Mouse (Mus musculus) limb, embryonic 15.5 days (tissue): Measurements from ENCODE around the gene Per1. TPM values are rescaled to one million over a fixed set of nuclear protein-coding genes. Genes with fewer than 3 reads are reported as not detected.

Experiments
- ATAC-seq: fragments of 200-750 bp; cut with Nextera tagmentation; 2 replicates; pipeline ENCODE4 v1.8.0; 2017; ENCODE audit warnings: low read depth, moderate TSS enrichment; ENCODE audit not compliant: insufficient number of reproducible peaks, low FRiP score, low TSS enrichment
- H3K27ac ChIP-seq: fragments of 300-500 bp; sonication (generic); 2 replicates; pipeline ENCODE4 v1.5.1; 2015; ENCODE audit warnings: moderate library complexity, mild to moderate bottlenecking, inconsistent platforms
- H3K27me3 ChIP-seq: fragments of 300-500 bp; sonication (generic); 2 replicates; pipeline ENCODE4 v1.6.1; 2015; ENCODE audit warnings: inconsistent platforms
- H3K36me3 ChIP-seq: fragments of 300-500 bp; sonication (generic); 2 replicates; pipeline ENCODE4 v1.6.1; 2015; ENCODE audit warnings: inconsistent platforms
- H3K4me1 ChIP-seq: fragments of 300-500 bp; sonication (generic); 2 replicates; pipeline ENCODE4 v1.6.1; 2015; ENCODE audit warnings: inconsistent platforms
- H3K4me2 ChIP-seq: fragments of 300-500 bp; sonication (generic); 2 replicates; pipeline ENCODE4 v1.6.1; 2015; ENCODE audit warnings: mild to moderate bottlenecking, inconsistent platforms
- H3K4me3 ChIP-seq: fragments of 300-500 bp; sonication (generic); 2 replicates; pipeline ENCODE4 v1.5.1; 2015; ENCODE audit warnings: mild to moderate bottlenecking, inconsistent platforms
- H3K9ac ChIP-seq: fragments of 300-500 bp; sonication (generic); 2 replicates; pipeline ENCODE4 v1.6.1; 2015; ENCODE audit warnings: inconsistent platforms
- H3K9me3 ChIP-seq: fragments of 300-500 bp; sonication (generic); 2 replicates; pipeline ENCODE4 v1.6.1; 2016; ENCODE audit warnings: inconsistent platforms
- WGBS: fragments of 180-500 bp; shearing (Covaris S2); methylation state at CpG from one replicate; pipeline ENCODE4 v1.1.7; 2015; 5-methylcytosine and 5-hydroxymethylcytosine counted together
- polyA plus RNA-seq: library from polyadenylated mRNA; unstranded; fragments of >200 nt; fragmentation: Nextera tagmentation; extraction: Ambion mirVana; gene quantifications from 2 replicates; pipeline ENCODE4 v1.2.1, GENCODE M21; 2015

Gene Per1
- polyA plus RNA-seq, 1 experiment from 2014 or later = 24.3 TPM

DNA sequence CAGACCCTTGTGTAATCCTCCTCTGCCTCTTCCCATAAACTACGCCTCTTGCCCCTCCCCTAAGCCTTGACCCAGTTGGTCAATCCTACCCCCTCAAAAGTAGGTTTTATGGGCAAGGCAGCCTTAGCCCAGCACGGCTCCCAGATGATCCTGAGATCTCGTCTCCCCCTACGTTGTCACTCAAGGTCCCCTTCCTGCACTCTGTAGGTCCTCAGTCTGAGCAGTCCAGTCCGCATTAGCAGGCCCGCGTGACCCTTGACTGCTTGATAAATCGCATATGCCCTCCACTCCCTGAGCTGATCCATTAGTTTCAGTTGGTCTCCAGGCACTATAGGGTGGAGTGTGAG is 39.6 kb downstream of the Per1 start:
- no peaks in the 10 kb centered on the region for H3K36me3 ChIP-seq
- peaks cover 12% of the 10 kb centered on the region for H3K4me1 ChIP-seq
- H3K27me3 ChIP-seq = no peaks in the 10 kb centered on the region
- WGBS = 26% methylated on average over 8 of the region's 8 CpGs
- no peaks in the 10 kb centered on the region for H3K9me3 ChIP-seq
- peak overlapping the region; percentile 73 for H3K4me2 ChIP-seq
- H3K27ac ChIP-seq = no peak overlapping the region
- no peak overlapping the region for H3K9ac ChIP-seq
- H3K4me3 ChIP-seq = peak overlapping the region; percentile 50
- peak; percentile 49 for ATAC-seq

DNA sequence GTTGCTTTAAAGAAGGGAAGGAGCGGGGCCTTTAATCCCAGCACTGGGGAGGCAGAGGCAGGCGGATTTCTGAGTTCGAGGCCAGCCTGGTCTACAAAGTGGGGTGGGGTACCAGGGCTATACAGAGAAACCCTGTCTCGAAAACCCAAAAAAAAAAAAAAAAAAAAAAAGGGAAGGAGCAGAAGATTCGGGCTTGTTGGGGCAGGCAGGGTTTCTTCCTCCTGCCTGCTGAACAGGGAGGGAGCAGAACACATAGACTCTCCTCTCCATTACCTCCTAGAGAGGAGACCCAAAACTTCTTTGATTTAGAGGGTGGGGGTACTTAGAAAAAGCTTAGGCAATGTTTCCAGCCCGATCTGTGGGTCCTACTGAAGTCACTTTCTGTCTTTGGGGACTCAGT is 40.3 kb downstream of the Per1 start:
- Histone ChIP-seq H3K36me3 (no peaks in the 10 kb centered on the region), H3K9me3 (no peaks in the 10 kb centered on the region), H3K9ac (no peak overlapping the region), H3K27ac (no peak overlapping the region), H3K4me1 (peaks cover 12% of the 10 kb centered on the region), H3K4me2 (no peak overlapping the region), H3K4me3 (no peak overlapping the region), H3K27me3 (no peaks in the 10 kb centered on the region)
- 82% methylated on average over 6 of the region's 6 CpGs for WGBS
- ATAC-seq = no peak

DNA sequence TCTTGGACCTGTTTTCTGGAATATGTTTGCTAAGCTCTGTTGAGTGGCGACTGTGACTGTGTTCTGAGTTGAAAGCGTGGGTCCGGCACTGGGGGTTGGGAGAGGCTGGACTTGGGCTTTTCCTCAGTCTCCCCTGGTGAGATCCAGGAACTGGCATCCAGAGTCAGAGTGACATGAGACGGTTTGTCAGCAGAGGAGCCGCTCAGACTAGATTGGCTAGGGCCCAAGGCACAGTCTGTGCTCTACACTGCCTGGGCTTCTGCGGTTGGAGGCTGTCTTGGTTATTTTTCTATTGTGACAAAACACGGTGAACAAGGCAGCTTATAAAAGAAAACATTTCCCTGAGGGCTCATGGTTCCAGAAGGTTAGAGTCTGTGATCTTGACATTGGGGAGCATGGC is 52.5 kb downstream of the Per1 start:
- H3K27me3 ChIP-seq = no peaks in the 10 kb centered on the region
- ATAC-seq = no peak
- no peak overlapping the region for H3K4me2 ChIP-seq
- H3K4me1 ChIP-seq = peaks cover 7% of the 10 kb centered on the region; the same call in 1 of the 2 replicates
- no peaks in the 10 kb centered on the region for H3K9me3 ChIP-seq
- H3K27ac ChIP-seq = no peak overlapping the region
- no peak overlapping the region for H3K9ac ChIP-seq
- no peaks in the 10 kb centered on the region for H3K36me3 ChIP-seq
- WGBS = 65% methylated on average over 7 of the region's 7 CpGs
- no peak overlapping the region for H3K4me3 ChIP-seq

DNA sequence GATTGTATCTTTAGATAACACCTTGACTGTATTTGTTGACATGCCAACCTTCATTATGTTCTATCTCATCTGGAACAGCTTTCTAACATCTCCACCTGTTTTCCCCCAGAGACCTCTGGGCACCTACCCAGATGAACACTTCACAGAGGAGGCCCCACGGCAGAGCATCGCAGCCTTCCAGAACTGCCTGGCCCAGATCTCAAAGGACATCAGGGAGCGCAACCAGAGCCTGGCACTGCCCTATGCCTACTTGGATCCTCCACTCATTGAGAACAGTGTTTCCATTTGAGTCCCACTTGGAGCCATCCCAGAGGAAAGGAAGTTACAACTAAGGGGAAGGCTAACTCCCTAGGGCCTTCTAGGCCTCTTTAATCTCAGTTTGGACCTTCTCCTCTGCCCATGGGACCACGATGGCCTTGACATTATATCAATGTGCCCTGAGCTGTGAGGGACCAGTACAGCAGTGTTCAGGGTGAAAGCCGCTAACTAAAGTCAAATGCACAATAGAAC is 53.5 kb downstream of the Per1 start:
- no peak overlapping the region for H3K9ac ChIP-seq
- no peaks in the 10 kb centered on the region for H3K9me3 ChIP-seq
- 84% methylated on average over 5 of the region's 5 CpGs for WGBS
- no peaks in the 10 kb centered on the region for H3K27me3 ChIP-seq
- H3K4me3 ChIP-seq = no peak overlapping the region
- H3K4me1 ChIP-seq = peaks cover 7% of the 10 kb centered on the region; the same call in 1 of the 2 replicates
- H3K27ac ChIP-seq = no peak overlapping the region
- no peaks in the 10 kb centered on the region for H3K36me3 ChIP-seq
- ATAC-seq = no peak
- no peak overlapping the region for H3K4me2 ChIP-seq

DNA sequence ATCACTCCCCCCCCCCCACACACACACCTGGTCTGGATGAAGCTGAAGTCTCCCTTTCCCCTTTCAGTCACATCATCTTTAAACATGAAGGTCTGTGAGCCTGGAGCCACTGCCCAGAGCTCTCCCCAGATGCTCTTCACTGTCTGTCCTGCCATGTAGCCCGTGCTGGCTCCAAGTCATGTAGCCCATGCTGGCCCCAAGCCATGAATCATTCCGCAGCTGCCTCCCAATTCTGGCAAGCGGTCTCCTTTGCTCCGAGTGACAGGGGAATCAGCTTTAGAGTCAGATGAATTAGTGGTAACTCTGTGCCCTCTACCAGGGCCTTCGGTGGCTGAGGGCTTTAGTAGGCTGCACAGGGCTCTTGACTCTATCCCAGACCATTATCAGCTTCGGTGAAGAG is 54.7 kb downstream of the Per1 start:
- Histone ChIP-seq H3K4me1 (peaks cover 7% of the 10 kb centered on the region; the same call in 1 of the 2 replicates), H3K9ac (no peak overlapping the region), H3K9me3 (no peaks in the 10 kb centered on the region), H3K4me3 (no peak overlapping the region), H3K4me2 (no peak overlapping the region), H3K27ac (no peak overlapping the region), H3K27me3 (no peaks in the 10 kb centered on the region), H3K36me3 (no peaks in the 10 kb centered on the region)
- 69% methylated on average over 6 of the region's 6 CpGs for WGBS
- ATAC-seq = no peak

DNA sequence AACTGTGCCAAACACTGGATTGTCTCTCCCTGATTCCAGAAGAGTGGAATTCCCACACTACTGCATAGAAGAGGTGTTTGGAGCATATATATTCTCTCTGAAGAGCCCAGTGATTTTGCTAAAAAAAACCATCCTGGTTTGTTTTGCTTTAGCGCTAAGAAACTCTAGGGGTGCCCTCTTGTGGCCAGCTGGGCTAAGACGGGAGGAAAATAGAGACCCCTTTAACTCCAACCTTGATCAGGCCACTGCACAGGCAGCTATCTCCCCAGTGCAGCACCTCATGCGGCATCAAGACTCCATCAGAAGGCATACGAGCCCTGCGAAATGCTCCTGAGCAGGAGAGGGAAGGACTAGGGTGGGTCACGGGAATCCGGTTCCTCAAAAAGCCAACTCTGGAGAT is 55.4 kb downstream of the Per1 start:
- Histone ChIP-seq H3K27ac (no peak overlapping the region), H3K9ac (no peak overlapping the region)

DNA sequence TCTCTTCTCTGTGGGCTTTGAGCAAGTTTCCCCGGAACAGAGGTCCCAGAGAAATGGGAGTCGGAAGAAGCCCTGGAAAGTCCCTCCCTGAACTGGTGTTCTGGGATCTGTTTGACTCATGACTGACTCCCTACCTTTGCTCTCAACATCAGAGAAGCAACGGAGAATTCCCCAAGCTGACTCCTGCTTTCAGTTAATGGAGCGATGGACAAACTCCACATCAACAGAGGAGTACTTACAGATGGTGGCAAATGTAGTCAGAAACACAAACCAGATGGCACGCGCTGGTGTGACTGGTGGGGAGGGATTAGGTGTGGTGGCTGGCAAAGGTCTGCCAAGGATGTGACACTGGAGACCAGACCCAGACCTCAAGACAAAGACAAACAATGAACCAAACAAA is 56.0 kb downstream of the Per1 start:
- peaks cover 4% of the 10 kb centered on the region; the same call in 1 of the 2 replicates for H3K27me3 ChIP-seq
- H3K4me2 ChIP-seq = peak overlapping the region; percentile 47
- H3K4me3 ChIP-seq = peak overlapping the region; percentile 27
- H3K27ac ChIP-seq = no peak overlapping the region
- H3K4me1 ChIP-seq = peaks cover 7% of the 10 kb centered on the region; the same call in 1 of the 2 replicates
- no peaks in the 10 kb centered on the region for H3K9me3 ChIP-seq
- no peaks in the 10 kb centered on the region for H3K36me3 ChIP-seq
- no peak for ATAC-seq
- no peak overlapping the region for H3K9ac ChIP-seq
- WGBS = 30% methylated on average over 6 of the region's 6 CpGs

More for the DNA sequence above, 55.4 kb downstream of the Per1 start:
- Histone ChIP-seq H3K4me1 (peaks cover 7% of the 10 kb centered on the region; the same call in 1 of the 2 replicates), H3K27me3 (peaks cover 2% of the 10 kb centered on the region; the same call in 1 of the 2 replicates), H3K4me2 (peak overlapping the region; percentile 47), H3K4me3 (peak overlapping the region; percentile 27), H3K9me3 (no peaks in the 10 kb centered on the region), H3K36me3 (no peaks in the 10 kb centered on the region)
- no peak for ATAC-seq
- 2% methylated on average over 7 of the region's 7 CpGs for WGBS

DNA sequence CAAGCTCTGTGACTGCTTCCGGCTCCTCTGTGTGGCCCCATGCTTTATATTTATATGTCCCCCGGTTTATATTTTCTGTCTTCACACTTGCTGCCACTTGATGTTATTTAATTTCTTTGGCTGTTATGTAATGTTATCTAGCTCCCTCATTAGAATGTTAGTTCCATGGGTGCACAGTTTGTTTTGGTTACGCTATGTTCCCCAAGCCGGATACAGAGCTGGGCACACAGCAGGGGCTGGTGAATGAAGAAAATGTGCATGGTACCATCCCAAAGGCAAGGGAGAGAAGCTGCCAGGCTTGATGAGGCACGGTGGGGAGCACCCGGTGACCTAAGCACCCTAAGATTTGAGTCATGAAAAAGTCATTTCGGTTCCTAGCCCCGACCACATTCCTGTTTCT is 58.8 kb downstream of the Per1 start:
- WGBS = 81% methylated on average over 8 of the region's 8 CpGs
- no peak for ATAC-seq
- Histone ChIP-seq H3K36me3 (no peaks in the 10 kb centered on the region), H3K4me2 (no peak overlapping the region), H3K27ac (no peak overlapping the region), H3K4me1 (peaks cover 13% of the 10 kb centered on the region), H3K9ac (no peak overlapping the region), H3K27me3 (peaks cover 30% of the 10 kb centered on the region), H3K9me3 (no peaks in the 10 kb centered on the region), H3K4me3 (no peak overlapping the region)

DNA sequence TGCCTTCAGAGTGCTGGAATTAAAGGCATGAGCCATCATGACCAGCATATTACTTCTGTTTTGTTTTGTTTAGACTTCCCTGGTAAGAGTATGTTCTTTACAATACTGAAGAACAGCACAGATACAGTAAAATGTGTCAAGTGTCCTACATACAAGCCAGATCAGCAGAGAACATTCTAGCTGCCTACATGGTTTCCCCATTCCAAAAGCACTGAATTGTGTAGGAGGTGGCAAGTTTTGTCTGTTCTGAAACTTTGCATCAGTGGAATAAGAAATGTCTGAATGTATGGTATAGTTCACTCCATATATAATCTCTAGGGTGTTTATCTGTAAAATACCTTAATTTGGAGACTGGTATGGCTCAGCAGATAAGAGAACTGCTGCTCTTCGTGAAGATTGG is 60.3 kb downstream of the Per1 start:
- H3K27me3 ChIP-seq = peaks cover 30% of the 10 kb centered on the region
- no peak overlapping the region for H3K9ac ChIP-seq
- WGBS = 52% methylated on average over 1 of the region's 1 CpGs
- no peaks in the 10 kb centered on the region for H3K36me3 ChIP-seq
- no peak overlapping the region for H3K4me2 ChIP-seq
- peaks cover 13% of the 10 kb centered on the region for H3K4me1 ChIP-seq
- no peak for ATAC-seq
- H3K27ac ChIP-seq = no peak overlapping the region
- no peak overlapping the region for H3K4me3 ChIP-seq
- no peaks in the 10 kb centered on the region for H3K9me3 ChIP-seq

DNA sequence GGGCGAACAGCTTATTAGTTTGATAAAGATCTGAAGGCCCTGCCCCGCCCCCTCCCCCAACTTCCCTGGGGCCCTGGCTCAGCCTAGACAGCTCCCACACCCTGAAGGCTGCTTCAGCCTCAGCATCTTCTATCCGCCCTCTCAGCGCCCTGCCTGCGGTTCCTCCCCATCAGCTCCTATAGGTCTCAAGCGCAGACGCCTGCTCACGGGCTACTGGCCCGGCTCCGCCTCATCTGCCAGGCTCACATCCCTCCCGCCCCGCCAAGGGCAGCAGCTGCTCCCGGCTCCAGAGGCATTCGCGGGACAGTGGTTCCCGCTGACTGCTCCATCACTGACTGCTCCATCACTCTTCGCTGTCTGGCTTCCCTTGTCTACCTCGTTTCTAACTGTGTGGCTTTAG is 61.8 kb downstream of the Per1 start, which contains the start of gene Alox12b:
Gene Alox12b (plus strand): TSS at position 190 of the 400 bp plus-strand sequence.
- Histone ChIP-seq H3K4me3 (peak within 1 kb of the TSS; percentile 1; the same call in 1 of the 2 replicates), H3K4me2 (peak within 1 kb of the TSS; percentile 17), H3K4me1 (peaks cover 6% of the 10 kb centered on the region), H3K27me3 (peaks cover 30% of the 10 kb centered on the region), H3K27ac (no peak within 1 kb of the TSS), H3K9me3 (no peaks in the 10 kb centered on the region), H3K36me3 (no peaks in the 10 kb centered on the region), H3K9ac (no peak within 1 kb of the TSS)
- no peak for ATAC-seq
- WGBS = 4% methylated on average over 18 of the region's 18 CpGs

Other genes with a start within 250 kb of the Per1 start
- gene Ndel1, start 223.4 kb upstream of the Per1 start, polyA plus RNA-seq = 124 and 128 TPM in 2 replicates
- 4.2 and 5.1 TPM in 2 replicates for gene Rnf222, start 206.7 kb upstream of the Per1 start, polyA plus RNA-seq
- 838 and 986 TPM in 2 replicates for gene Rpl26, start 193.6 kb upstream of the Per1 start, polyA plus RNA-seq
- not detected in 2 replicates for gene Odf4, start 168.1 kb upstream of the Per1 start, polyA plus RNA-seq
- gene Arhgef15, start 137.7 kb upstream of the Per1 start, polyA plus RNA-seq = 7.8 and 8.8 TPM in 2 replicates
- gene Slc25a35, start 127.1 kb upstream of the Per1 start, polyA plus RNA-seq = 2.1 and 2.3 TPM in 2 replicates
- gene Rangrf, start 120.0 kb upstream of the Per1 start, polyA plus RNA-seq = 39.0 and 42.1 TPM in 2 replicates
- 23.6 and 25.0 TPM in 2 replicates for gene Pfas, start 86.8 kb upstream of the Per1 start, polyA plus RNA-seq
- gene Ctc1, start 79.3 kb upstream of the Per1 start, polyA plus RNA-seq = 42.5 TPM in 2 replicates
- gene Aurkb, start 49.6 kb upstream of the Per1 start, polyA plus RNA-seq = 111 and 121 TPM in 2 replicates
- gene Borcs6, start 35.5 kb upstream of the Per1 start, polyA plus RNA-seq = 12.9 and 13.7 TPM in 2 replicates
- gene Tmem107, start 24.4 kb upstream of the Per1 start, polyA plus RNA-seq = 64.8 and 65.5 TPM in 2 replicates
- 95.0 and 103 TPM in 2 replicates for gene Vamp2, start 6.7 kb upstream of the Per1 start, polyA plus RNA-seq
- 0.58 and 0.68 TPM in 2 replicates for gene Hes7, start 25.2 kb downstream of the Per1 start, polyA plus RNA-seq
- gene 9130213A22Rik, start 27.4 kb downstream of the Per1 start, polyA plus RNA-seq = 0.40 and 0.49 TPM in 2 replicates
- gene Aloxe3, start 30.7 kb downstream of the Per1 start, polyA plus RNA-seq = 11.7 and 14.9 TPM in 2 replicates
- 53.5 and 60.5 TPM in 2 replicates for gene Alox12b, start 61.8 kb downstream of the Per1 start, polyA plus RNA-seq
- 0.12 and 0.20 TPM in 2 replicates for gene Alox8, start 102.6 kb downstream of the Per1 start, polyA plus RNA-seq
- 0.22 TPM in 1 of 2 replicates, not detected in the other for gene Gucy2e, start 141.8 kb downstream of the Per1 start, polyA plus RNA-seq
- gene Cntrob, start 228.6 kb downstream of the Per1 start, polyA plus RNA-seq = 18.8 and 20.6 TPM in 2 replicates
- gene Trappc1, start 228.8 kb downstream of the Per1 start, polyA plus RNA-seq = 144 and 145 TPM in 2 replicates
- 2.2 and 2.3 TPM in 2 replicates for gene Kcnab3, start 231.0 kb downstream of the Per1 start, polyA plus RNA-seq
- gene Rnf227, start 245.2 kb downstream of the Per1 start, polyA plus RNA-seq = 15.6 and 17.2 TPM in 2 replicates